Mouse (Mus musculus) hindbrain, embryonic 15.5 days (tissue): ENCODE results near the gene Wls. TPM values are rescaled to one million over a fixed set of nuclear protein-coding genes. Genes with fewer than 3 reads are reported as not detected.

Experiments used
- polyA plus RNA-seq: library from polyadenylated mRNA; unstranded; fragments of >200 nt; fragmentation: Nextera tagmentation; extraction: Ambion mirVana; gene quantifications from 2 replicates; pipeline ENCODE4 v1.2.1, GENCODE M21; 2015

The Wls gene
- polyA plus RNA-seq, 1 experiment from 2014 or later: 80.9 TPM

Other genes starting within 250 kb of the Wls start
- not detected in 2 replicates for gene Rpe65, start 240.5 kb upstream of the Wls start, polyA plus RNA-seq